Mouse (Mus musculus): Measurements from ENCODE around the gene Csf1. TPM values are rescaled to one million over a fixed set of nuclear protein-coding genes. Genes with fewer than 3 reads are reported as not detected.

Csf1 gene
- total and polyA plus RNA-seq, 3 experiments = 30.0 to 41.7 (median 32.9) TPM

DNA sequence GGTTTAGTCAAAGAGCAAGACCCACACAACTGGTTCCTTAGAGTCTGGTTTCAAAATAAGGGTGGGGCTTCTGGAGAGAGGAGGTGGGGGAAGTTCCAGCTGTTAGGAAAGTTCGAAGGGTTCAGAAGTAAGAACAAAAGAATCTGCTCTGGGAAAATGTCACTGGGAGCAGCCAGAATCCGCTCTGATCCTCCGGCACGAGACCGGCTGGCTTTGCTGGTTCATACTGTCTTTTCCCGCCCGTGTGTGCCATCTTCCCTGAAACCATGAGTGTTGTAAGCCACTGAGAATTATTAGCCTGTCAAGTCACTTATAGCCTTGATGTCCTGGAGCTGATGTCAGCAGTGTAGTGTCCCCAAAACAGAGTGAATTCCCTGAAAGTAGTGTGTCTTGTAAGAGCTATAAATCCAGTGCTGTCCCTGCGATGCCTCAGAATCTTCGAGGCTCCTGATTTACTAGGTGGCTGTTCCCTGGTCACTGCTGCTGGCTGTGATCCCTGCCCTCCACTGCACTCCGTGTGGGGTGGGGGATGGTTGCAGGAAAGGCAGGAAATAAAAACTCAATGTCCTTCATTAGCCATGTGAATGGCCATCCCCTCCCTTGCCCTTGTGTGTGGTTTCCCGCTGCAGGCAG, 26.8 kb upstream of the Csf1 start:
- no peaks in the 10 kb centered on the region for H3K79me2 ChIP-seq (replicated peaks; ENCODE audit: control insufficient read depth, insufficient read depth, low read length)
- H3K9ac ChIP-seq (ENCODE audit: low read depth, low read length) = 0 out of 2 replicates have a peak overlapping the region, but pooled peaks have one; percentile 3
- H3K4me1 ChIP-seq (ENCODE audit: control insufficient read depth, insufficient read depth, low read length) = peaks cover 14% of the 10 kb centered on the region
- intact Hi-C loops (cut with DNase I) = no loop called here
- no peaks in the 10 kb centered on the region for H3K27me3 ChIP-seq (ENCODE audit: control insufficient read depth, insufficient read depth, low read length)
- 32% methylated on average over 11 of the region's 11 CpGs for WGBS
- H3K36me3 ChIP-seq (ENCODE audit: control insufficient read depth, insufficient read depth, low read length) = no peaks in the 10 kb centered on the region; the same call in 1 of the 2 replicates
- H3K27ac ChIP-seq = peak overlapping the region; percentile 3
- H3K4me3 ChIP-seq = no peak overlapping the region
- TF ChIP-seq POLR2A (IDR thresholded peaks at IDR 0.05; ENCODE audit: insufficient read depth, low read depth, low read length) = 0 out of 2 replicates have a peak, but pooled peaks have one; percentile 16
- TF ChIP-seq CTCF (IDR thresholded peaks at IDR 0.05) = no peak
- 0 out of 2 replicates have a peak, but pooled peaks have one; percentile 12 for TF ChIP-seq EP300 (IDR thresholded peaks at IDR 0.05; ENCODE audit: insufficient read depth, low read depth, low read length)
- DNase-seq = peak in 1 of 2 experiments; percentile 42

GRCm38 (mm10) chr3:107786344-107786743, 26.1 kb upstream of the Csf1 start:
- H3K27me3 ChIP-seq (ENCODE audit: control insufficient read depth, insufficient read depth, low read length) = no peaks in the 10 kb centered on the region
- H3K27ac ChIP-seq = no peak overlapping the region
- no peaks in the 10 kb centered on the region for H3K79me2 ChIP-seq (replicated peaks; ENCODE audit: control insufficient read depth, insufficient read depth, low read length)
- TF ChIP-seq POLR2A (IDR thresholded peaks at IDR 0.05; ENCODE audit: insufficient read depth, low read depth, low read length) (no peak), EP300 (IDR thresholded peaks at IDR 0.05; ENCODE audit: insufficient read depth, low read depth, low read length) (no peak), CTCF (IDR thresholded peaks at IDR 0.05) (no peak)
- H3K4me3 ChIP-seq = no peak overlapping the region
- no peaks in the 10 kb centered on the region; the same call in 1 of the 2 replicates for H3K36me3 ChIP-seq (ENCODE audit: control insufficient read depth, insufficient read depth, low read length)
- DNase-seq = no peak
- intact Hi-C loops (cut with DNase I) = no loop called here
- peaks cover 14% of the 10 kb centered on the region for H3K4me1 ChIP-seq (ENCODE audit: control insufficient read depth, insufficient read depth, low read length)
- H3K9ac ChIP-seq (ENCODE audit: low read depth, low read length) = no peak overlapping the region
- 50% methylated on average over 1 of the region's 1 CpGs for WGBS

DNA sequence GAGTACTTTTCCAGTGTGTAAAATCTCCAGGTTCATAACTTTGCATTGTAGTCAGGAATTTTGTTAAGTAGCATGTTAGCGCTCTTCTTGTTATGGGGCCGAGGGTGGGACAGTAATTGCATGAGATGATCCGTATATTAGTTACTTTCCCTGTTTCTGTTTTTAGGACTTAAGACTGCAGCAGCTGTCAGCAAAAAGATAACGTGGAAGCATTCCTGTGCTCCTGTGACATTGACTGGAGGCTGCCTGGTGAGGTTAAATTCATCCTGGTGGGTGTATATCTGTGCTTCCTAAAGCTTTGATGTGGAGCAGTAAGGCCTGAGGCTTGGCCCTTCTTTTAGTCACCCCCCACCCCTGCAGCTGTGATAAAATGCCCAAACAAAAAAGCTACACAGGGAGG, 25.3 kb upstream of the Csf1 start:
- no peak overlapping the region for H3K4me3 ChIP-seq
- DNase-seq = no peak
- no peak overlapping the region for H3K27ac ChIP-seq
- TF ChIP-seq EP300 (IDR thresholded peaks at IDR 0.05; ENCODE audit: insufficient read depth, low read depth, low read length) (no peak), POLR2A (IDR thresholded peaks at IDR 0.05; ENCODE audit: insufficient read depth, low read depth, low read length) (no peak), CTCF (IDR thresholded peaks at IDR 0.05) (no peak)
- H3K27me3 ChIP-seq (ENCODE audit: control insufficient read depth, insufficient read depth, low read length) = no peaks in the 10 kb centered on the region
- H3K79me2 ChIP-seq (replicated peaks; ENCODE audit: control insufficient read depth, insufficient read depth, low read length) = no peaks in the 10 kb centered on the region
- H3K9ac ChIP-seq (ENCODE audit: low read depth, low read length) = no peak overlapping the region
- peaks cover 14% of the 10 kb centered on the region for H3K4me1 ChIP-seq (ENCODE audit: control insufficient read depth, insufficient read depth, low read length)
- 48% methylated on average over 4 of the region's 4 CpGs for WGBS
- intact Hi-C loops (cut with DNase I) = no loop called here
- no peaks in the 10 kb centered on the region; the same call in 1 of the 2 replicates for H3K36me3 ChIP-seq (ENCODE audit: control insufficient read depth, insufficient read depth, low read length)

GRCm38 (mm10) chr3:107783315-107783714, 23.0 kb upstream of the Csf1 start:
- H3K9ac ChIP-seq (ENCODE audit: low read depth, low read length) = no peak overlapping the region
- peaks cover 14% of the 10 kb centered on the region for H3K4me1 ChIP-seq (ENCODE audit: control insufficient read depth, insufficient read depth, low read length)
- no peak for DNase-seq
- TF ChIP-seq EP300 (IDR thresholded peaks at IDR 0.05; ENCODE audit: insufficient read depth, low read depth, low read length) (no peak), CTCF (IDR thresholded peaks at IDR 0.05) (no peak), POLR2A (IDR thresholded peaks at IDR 0.05; ENCODE audit: insufficient read depth, low read depth, low read length) (no peak)
- no peaks in the 10 kb centered on the region; the same call in 1 of the 2 replicates for H3K36me3 ChIP-seq (ENCODE audit: control insufficient read depth, insufficient read depth, low read length)
- no peaks in the 10 kb centered on the region for H3K79me2 ChIP-seq (replicated peaks; ENCODE audit: control insufficient read depth, insufficient read depth, low read length)
- 84% methylated on average over 3 of the region's 3 CpGs for WGBS
- H3K4me3 ChIP-seq = no peak overlapping the region
- H3K27ac ChIP-seq = no peak overlapping the region
- intact Hi-C loops (cut with DNase I) = no loop called here
- H3K27me3 ChIP-seq (ENCODE audit: control insufficient read depth, insufficient read depth, low read length) = no peaks in the 10 kb centered on the region

GRCm38 (mm10) chr3:107781304-107781703, 21.0 kb upstream of the Csf1 start:
- no peak overlapping the region for H3K9ac ChIP-seq (ENCODE audit: low read depth, low read length)
- no peak overlapping the region for H3K4me3 ChIP-seq
- no peak for TF ChIP-seq CTCF (IDR thresholded peaks at IDR 0.05)
- no peak for TF ChIP-seq POLR2A (IDR thresholded peaks at IDR 0.05; ENCODE audit: insufficient read depth, low read depth, low read length)
- no peak for TF ChIP-seq EP300 (IDR thresholded peaks at IDR 0.05; ENCODE audit: insufficient read depth, low read depth, low read length)
- peak overlapping the region; percentile 52; the same call in 1 of the 2 replicates for H3K27ac ChIP-seq
- DNase-seq = no peak
- intact Hi-C loops (cut with DNase I) = no loop called here
- H3K27me3 ChIP-seq (ENCODE audit: control insufficient read depth, insufficient read depth, low read length) = no peaks in the 10 kb centered on the region
- H3K79me2 ChIP-seq (replicated peaks; ENCODE audit: control insufficient read depth, insufficient read depth, low read length) = no peaks in the 10 kb centered on the region
- H3K4me1 ChIP-seq (ENCODE audit: control insufficient read depth, insufficient read depth, low read length) = peaks cover 3% of the 10 kb centered on the region
- WGBS = 67% methylated on average over 5 of the region's 5 CpGs
- H3K36me3 ChIP-seq (ENCODE audit: control insufficient read depth, insufficient read depth, low read length) = no peaks in the 10 kb centered on the region

- Histone ChIP-seq H3K27me3 (ENCODE audit: control insufficient read depth, insufficient read depth, low read length) (no peaks in the 10 kb centered on the region), H3K4me1 (ENCODE audit: control insufficient read depth, insufficient read depth, low read length) (peaks cover 13% of the 10 kb centered on the region), H3K79me2 (replicated peaks; ENCODE audit: control insufficient read depth, insufficient read depth, low read length) (no peaks in the 10 kb centered on the region), H3K9ac (ENCODE audit: low read depth, low read length) (no peak overlapping the region), H3K36me3 (ENCODE audit: control insufficient read depth, insufficient read depth, low read length) (no peaks in the 10 kb centered on the region), H3K4me3 (no peak overlapping the region), H3K27ac (no peak overlapping the region)
- TF ChIP-seq CTCF (IDR thresholded peaks at IDR 0.05) (no peak), EP300 (IDR thresholded peaks at IDR 0.05; ENCODE audit: insufficient read depth, low read depth, low read length) (no peak), POLR2A (IDR thresholded peaks at IDR 0.05; ENCODE audit: insufficient read depth, low read depth, low read length) (no peak)
- intact Hi-C loops (cut with DNase I) = no loop called here
- WGBS = 72% methylated on average over 6 of the region's 6 CpGs
- no peak for DNase-seq
These were observed 17.7 kb upstream of the Csf1 start for GRCm38 (mm10) chr3:107778016-107778415.
